Mouse (Mus musculus): ENCODE data around the gene Cpm.

The Cpm gene

GRCm38 (mm10) chr10:117628363-117629168 is 734 bp upstream of the Cpm start:
- DNase-seq (ENCODE audit: low read depth, low spot score) = no peak
- H3K27me3 ChIP-seq (ENCODE audit: control insufficient read depth, insufficient read depth, low read length, poor library complexity, severe bottlenecking) = no peaks in the 10 kb centered on the region
- no peaks in the 10 kb centered on the region for H3K36me3 ChIP-seq (ENCODE audit: control insufficient read depth, insufficient read depth, low read length, poor library complexity, severe bottlenecking)

GRCm38 (mm10) chr10:117630176-117630575 is 876 bp downstream of the Cpm start:
- Histone ChIP-seq H3K27me3 (ENCODE audit: control insufficient read depth, insufficient read depth, low read length, poor library complexity, severe bottlenecking) (no peaks in the 10 kb centered on the region), H3K36me3 (ENCODE audit: control insufficient read depth, insufficient read depth, low read length, poor library complexity, severe bottlenecking) (no peaks in the 10 kb centered on the region)
- DNase-seq (ENCODE audit: low read depth, low spot score) = no peak

- H3K27me3 ChIP-seq (ENCODE audit: control insufficient read depth, insufficient read depth, low read length, poor library complexity, severe bottlenecking) = no peaks in the 10 kb centered on the region
- DNase-seq (ENCODE audit: low read depth, low spot score) = no peak
- H3K36me3 ChIP-seq (ENCODE audit: control insufficient read depth, insufficient read depth, low read length, poor library complexity, severe bottlenecking) = peaks cover under 1% of the 10 kb centered on the region; the same call in 1 of the 2 replicates
These were observed 1.5 kb downstream of the Cpm start for GRCm38 (mm10) chr10:117630810-117631209.

- no peak for DNase-seq (ENCODE audit: low read depth, low spot score)
- Histone ChIP-seq H3K36me3 (ENCODE audit: control insufficient read depth, insufficient read depth, low read length, poor library complexity, severe bottlenecking) (peaks cover 2% of the 10 kb centered on the region; the same call in 1 of the 2 replicates), H3K27me3 (ENCODE audit: control insufficient read depth, insufficient read depth, low read length, poor library complexity, severe bottlenecking) (no peaks in the 10 kb centered on the region)
These were observed 2.4 kb downstream of the Cpm start for GRCm38 (mm10) chr10:117631562-117632259.

GRCm38 (mm10) chr10:117632394-117632793 is 3.1 kb downstream of the Cpm start:
- H3K27me3 ChIP-seq (ENCODE audit: control insufficient read depth, insufficient read depth, low read length, poor library complexity, severe bottlenecking) = no peaks in the 10 kb centered on the region
- H3K36me3 ChIP-seq (ENCODE audit: control insufficient read depth, insufficient read depth, low read length, poor library complexity, severe bottlenecking) = peaks cover 2% of the 10 kb centered on the region; the same call in 1 of the 2 replicates

GRCm38 (mm10) chr10:117633564-117634208 is 4.4 kb downstream of the Cpm start:
- Histone ChIP-seq H3K27me3 (ENCODE audit: control insufficient read depth, insufficient read depth, low read length, poor library complexity, severe bottlenecking) (no peaks in the 10 kb centered on the region; the same call in 1 of the 2 replicates), H3K36me3 (ENCODE audit: control insufficient read depth, insufficient read depth, low read length, poor library complexity, severe bottlenecking) (peaks cover 2% of the 10 kb centered on the region)
- no peak for DNase-seq (ENCODE audit: low read depth, low spot score)

More at GRCm38 (mm10) chr10:117632394-117632793, 3.1 kb downstream of the Cpm start:
- DNase-seq (ENCODE audit: low read depth, low spot score) = no peak

GRCm38 (mm10) chr10:117634323-117635030 is 5.2 kb downstream of the Cpm start:
- peaks cover 2% of the 10 kb centered on the region for H3K36me3 ChIP-seq (ENCODE audit: control insufficient read depth, insufficient read depth, low read length, poor library complexity, severe bottlenecking)
- no peak for DNase-seq (ENCODE audit: low read depth, low spot score)

GRCm38 (mm10) chr10:117635078-117635771 is 5.9 kb downstream of the Cpm start:
- DNase-seq (ENCODE audit: low read depth, low spot score) = no peak
- Histone ChIP-seq H3K36me3 (ENCODE audit: control insufficient read depth, insufficient read depth, low read length, poor library complexity, severe bottlenecking) (peaks cover 4% of the 10 kb centered on the region), H3K27me3 (ENCODE audit: control insufficient read depth, insufficient read depth, low read length, poor library complexity, severe bottlenecking) (no peaks in the 10 kb centered on the region; the same call in 1 of the 2 replicates)

More at GRCm38 (mm10) chr10:117634323-117635030, 5.2 kb downstream of the Cpm start:
- H3K27me3 ChIP-seq (ENCODE audit: control insufficient read depth, insufficient read depth, low read length, poor library complexity, severe bottlenecking) = no peaks in the 10 kb centered on the region; the same call in 1 of the 2 replicates

- H3K36me3 ChIP-seq (ENCODE audit: control insufficient read depth, insufficient read depth, low read length, poor library complexity, severe bottlenecking) = peaks cover 4% of the 10 kb centered on the region
- no peak for DNase-seq (ENCODE audit: low read depth, low spot score)
- no peaks in the 10 kb centered on the region; the same call in 1 of the 2 replicates for H3K27me3 ChIP-seq (ENCODE audit: control insufficient read depth, insufficient read depth, low read length, poor library complexity, severe bottlenecking)
These were observed 6.7 kb downstream of the Cpm start for GRCm38 (mm10) chr10:117635823-117636589.

GRCm38 (mm10) chr10:117637062-117637744 is 7.9 kb downstream of the Cpm start:
- peaks cover 4% of the 10 kb centered on the region for H3K36me3 ChIP-seq (ENCODE audit: control insufficient read depth, insufficient read depth, low read length, poor library complexity, severe bottlenecking)
- no peaks in the 10 kb centered on the region; the same call in 1 of the 2 replicates for H3K27me3 ChIP-seq (ENCODE audit: control insufficient read depth, insufficient read depth, low read length, poor library complexity, severe bottlenecking)
- DNase-seq (ENCODE audit: low read depth, low spot score) = peak; percentile 57

GRCm38 (mm10) chr10:117637745-117638577 is 8.7 kb downstream of the Cpm start:
- Histone ChIP-seq H3K36me3 (ENCODE audit: control insufficient read depth, insufficient read depth, low read length, poor library complexity, severe bottlenecking) (peaks cover 4% of the 10 kb centered on the region), H3K27me3 (ENCODE audit: control insufficient read depth, insufficient read depth, low read length, poor library complexity, severe bottlenecking) (no peaks in the 10 kb centered on the region; the same call in 1 of the 2 replicates)
- DNase-seq (ENCODE audit: low read depth, low spot score) = no peak

- H3K27me3 ChIP-seq (ENCODE audit: control insufficient read depth, insufficient read depth, low read length, poor library complexity, severe bottlenecking) = no peaks in the 10 kb centered on the region; the same call in 1 of the 2 replicates
- peaks cover 4% of the 10 kb centered on the region for H3K36me3 ChIP-seq (ENCODE audit: control insufficient read depth, insufficient read depth, low read length, poor library complexity, severe bottlenecking)
- no peak for DNase-seq (ENCODE audit: low read depth, low spot score)
These were observed 9.4 kb downstream of the Cpm start for GRCm38 (mm10) chr10:117638578-117639220.

Measured in splenic B cell, adult 2 months (primary cell).